Mouse (Mus musculus) kidney, embryonic 15.5 days (tissue): ENCODE measurements around the gene D11Wsu47e. TPM values are rescaled to one million over a fixed set of nuclear protein-coding genes. Genes with fewer than 3 reads are reported as not detected.

Source experiments
- ATAC-seq: fragments of 200-750 bp; cut with Nextera tagmentation; replicated peaks from 2 replicates; pipeline ENCODE4 v1.8.0; 2017; ENCODE audit warnings: moderate TSS enrichment; ENCODE audit not compliant: low FRiP score
- H3K27ac ChIP-seq: fragments of 300-500 bp; sonication (generic); 2 replicates; pipeline ENCODE4 v1.5.1; 2015; ENCODE audit warnings: mild to moderate bottlenecking, inconsistent platforms
- H3K27me3 ChIP-seq: fragments of 300-500 bp; sonication (generic); 2 replicates; pipeline ENCODE4 v1.6.1; 2015; ENCODE audit warnings: inconsistent platforms
- H3K36me3 ChIP-seq: fragments of 300-500 bp; sonication (generic); 2 replicates; pipeline ENCODE4 v1.6.1; 2015; ENCODE audit warnings: inconsistent platforms
- H3K4me1 ChIP-seq: fragments of 300-500 bp; sonication (generic); 2 replicates; pipeline ENCODE4 v1.6.1; 2015; ENCODE audit warnings: inconsistent platforms
- H3K4me2 ChIP-seq: fragments of 300-500 bp; sonication (generic); 2 replicates; pipeline ENCODE4 v1.6.1; 2015; ENCODE audit warnings: moderate library complexity, mild to moderate bottlenecking, inconsistent platforms
- H3K4me3 ChIP-seq: fragments of 300-500 bp; sonication (generic); replicated peaks from 2 replicates; pipeline ENCODE4 v1.5.1; 2015; ENCODE audit warnings: mild to moderate bottlenecking, inconsistent platforms
- H3K9ac ChIP-seq: fragments of 300-500 bp; sonication (generic); 2 replicates; pipeline ENCODE4 v1.6.1; 2015; ENCODE audit warnings: mild to moderate bottlenecking, inconsistent platforms
- H3K9me3 ChIP-seq: fragments of 300-500 bp; sonication (generic); replicated peaks from 2 replicates; pipeline ENCODE4 v1.6.1; 2016; ENCODE audit warnings: inconsistent platforms
- WGBS: fragments of 180-500 bp; shearing (Covaris S2); methylation state at CpG from one replicate; pipeline ENCODE4 v1.1.7; 2015; ENCODE audit warnings: mixed read lengths; 5-methylcytosine and 5-hydroxymethylcytosine counted together
- polyA plus RNA-seq: library from polyadenylated mRNA; unstranded; fragments of >200 nt; fragmentation: Nextera tagmentation; extraction: Ambion mirVana; gene quantifications from 2 replicates; pipeline ENCODE4 v1.2.1, GENCODE M21; 2015

The D11Wsu47e gene
- polyA plus RNA-seq, 1 experiment from 2014 or later: 21.3 TPM

DNA sequence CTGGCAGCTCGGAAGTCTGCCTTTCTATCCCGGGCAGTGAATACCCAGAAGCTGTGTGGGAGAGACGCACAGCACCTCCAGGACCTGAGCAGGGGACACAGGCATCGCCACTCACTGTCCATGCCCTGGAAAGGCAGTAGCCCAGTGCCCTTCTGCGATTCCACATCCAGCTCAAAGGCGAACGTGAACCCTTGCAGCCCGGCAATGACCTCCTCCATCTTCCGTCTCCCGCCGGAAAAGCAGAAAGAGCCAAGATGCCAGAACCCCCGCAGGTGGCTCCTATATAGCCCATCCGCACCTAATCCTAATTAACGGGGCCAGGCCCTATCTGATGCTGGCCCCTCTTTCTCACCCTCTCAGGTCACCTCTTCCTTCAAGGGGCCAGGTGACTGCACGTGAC is 25.1 kb downstream of the D11Wsu47e start:
- H3K4me2 ChIP-seq: 0 out of 2 replicates have a peak overlapping the region, but pooled peaks have one; percentile 5
- peaks cover 26% of the 10 kb centered on the region for H3K4me1 ChIP-seq
- no peak overlapping the region for H3K27ac ChIP-seq
- H3K4me3 ChIP-seq: no peak overlapping the region
- H3K9ac ChIP-seq: no peak overlapping the region
- WGBS: 20% methylated on average over 15 of the region's 15 CpGs
- 0 out of 2 replicates have a peak, but pooled peaks cover 4% of the 10 kb centered on the region for H3K27me3 ChIP-seq
- no peak for ATAC-seq
- H3K36me3 ChIP-seq: peaks cover 8% of the 10 kb centered on the region; the same call in 1 of the 2 replicates
- no peaks in the 10 kb centered on the region for H3K9me3 ChIP-seq

DNA sequence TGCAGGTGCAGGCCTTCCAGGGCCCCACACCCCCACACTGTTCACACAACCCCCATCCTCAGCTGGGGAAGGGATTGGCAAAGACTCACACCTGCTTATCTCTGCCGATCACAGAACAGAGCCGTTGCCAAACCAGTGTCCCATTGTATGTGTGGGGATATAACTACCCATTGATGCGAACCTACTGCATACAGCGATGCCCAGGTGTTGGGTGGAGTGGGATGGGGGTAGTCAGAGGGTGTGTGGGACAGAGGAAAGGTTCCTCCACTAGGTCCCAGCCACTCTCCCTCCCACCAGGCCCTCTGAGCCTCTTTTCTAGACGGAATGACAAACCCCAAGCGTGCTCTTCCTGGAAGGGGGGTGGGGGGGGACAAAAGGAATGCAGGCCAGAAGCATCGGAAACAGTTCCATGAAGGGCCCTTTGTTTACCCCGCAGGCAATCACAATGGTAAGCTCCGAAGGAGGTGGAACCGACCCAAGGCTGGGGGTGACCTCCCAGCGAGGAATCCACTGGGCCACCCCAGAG is 25.6 kb downstream of the D11Wsu47e start, which contains the start of gene Cpsf4l:
Gene Cpsf4l (minus strand): TSS at position 287 of the 526 bp plus-strand sequence.
- no peak for ATAC-seq
- Histone ChIP-seq H3K4me1 (peaks cover 24% of the 10 kb centered on the region), H3K9ac (peak within 1 kb of the TSS; percentile 25; the same call in 1 of the 2 replicates), H3K36me3 (peaks cover 8% of the 10 kb centered on the region; the same call in 1 of the 2 replicates), H3K9me3 (no peaks in the 10 kb centered on the region), H3K27me3 (0 out of 2 replicates have a peak, but pooled peaks cover 4% of the 10 kb centered on the region), H3K27ac (peak within 1 kb of the TSS; percentile 83), H3K4me2 (peak within 1 kb of the TSS; percentile 5; the same call in 1 of the 2 replicates), H3K4me3 (no peak within 1 kb of the TSS)
- 13% methylated on average over 11 of the region's 11 CpGs for WGBS

DNA sequence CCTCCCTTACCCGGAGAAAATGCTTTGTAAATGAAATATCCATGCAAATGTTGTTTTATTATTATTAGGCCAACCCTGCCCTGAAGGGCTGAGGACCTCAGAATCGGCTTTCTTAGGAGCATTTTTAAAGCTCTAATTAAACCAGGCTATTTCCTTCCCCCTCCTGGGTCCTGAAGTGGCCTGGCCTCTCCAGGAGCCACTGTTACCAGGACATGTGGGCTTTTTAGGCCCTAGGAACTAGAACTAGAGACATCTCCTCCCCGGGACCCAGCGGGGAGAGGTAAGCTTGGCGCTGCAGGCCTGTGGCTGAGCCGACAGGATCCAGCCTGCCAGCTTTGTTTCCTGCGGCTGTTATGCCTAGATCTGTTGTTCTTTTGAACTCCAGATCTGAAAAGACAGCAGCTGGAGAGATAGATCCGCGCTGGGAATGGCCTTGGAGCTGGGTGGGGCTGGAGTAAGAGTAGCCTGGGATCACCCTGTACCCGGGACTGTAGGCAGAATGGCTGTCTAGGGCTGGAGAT is 26.1 kb downstream of the D11Wsu47e start:
- 10% methylated on average over 10 of the region's 10 CpGs for WGBS
- H3K9me3 ChIP-seq: no peaks in the 10 kb centered on the region
- H3K27me3 ChIP-seq: 0 out of 2 replicates have a peak, but pooled peaks cover 4% of the 10 kb centered on the region
- peaks cover 8% of the 10 kb centered on the region; the same call in 1 of the 2 replicates for H3K36me3 ChIP-seq
- peak overlapping the region; percentile 25; the same call in 1 of the 2 replicates for H3K9ac ChIP-seq
- H3K4me3 ChIP-seq: no peak overlapping the region
- peak overlapping the region; percentile 83 for H3K27ac ChIP-seq
- peak overlapping the region; percentile 5; the same call in 1 of the 2 replicates for H3K4me2 ChIP-seq
- ATAC-seq: no peak
- peaks cover 26% of the 10 kb centered on the region for H3K4me1 ChIP-seq

DNA sequence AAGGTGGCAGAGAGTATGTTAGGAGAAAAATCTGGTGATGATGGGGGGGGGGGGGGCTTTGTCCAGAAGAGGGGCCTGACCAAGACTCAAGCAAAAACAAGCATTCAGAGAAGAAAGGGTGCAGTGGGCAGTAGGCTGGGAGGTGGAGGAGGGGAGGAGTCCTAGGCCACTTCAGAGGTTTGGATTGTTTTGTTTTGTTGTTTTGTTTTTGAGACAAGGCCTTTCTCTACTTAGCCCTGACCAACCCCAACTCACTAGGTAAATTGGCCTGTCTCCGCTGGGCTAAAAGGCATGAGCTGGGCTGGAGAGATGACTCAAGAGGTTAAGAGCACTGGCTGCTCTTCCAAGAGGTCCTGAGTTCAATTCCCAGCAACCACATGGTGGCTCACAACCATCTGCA is 26.8 kb downstream of the D11Wsu47e start:
- H3K4me2 ChIP-seq: no peak overlapping the region
- no peak for ATAC-seq
- no peak overlapping the region for H3K4me3 ChIP-seq
- no peak overlapping the region for H3K9ac ChIP-seq
- 0 out of 2 replicates have a peak, but pooled peaks cover 4% of the 10 kb centered on the region for H3K27me3 ChIP-seq
- H3K4me1 ChIP-seq: peaks cover 26% of the 10 kb centered on the region
- WGBS: 61% methylated on average over 1 of the region's 1 CpGs
- peaks cover 8% of the 10 kb centered on the region; the same call in 1 of the 2 replicates for H3K36me3 ChIP-seq
- H3K9me3 ChIP-seq: no peaks in the 10 kb centered on the region
- no peak overlapping the region for H3K27ac ChIP-seq

DNA sequence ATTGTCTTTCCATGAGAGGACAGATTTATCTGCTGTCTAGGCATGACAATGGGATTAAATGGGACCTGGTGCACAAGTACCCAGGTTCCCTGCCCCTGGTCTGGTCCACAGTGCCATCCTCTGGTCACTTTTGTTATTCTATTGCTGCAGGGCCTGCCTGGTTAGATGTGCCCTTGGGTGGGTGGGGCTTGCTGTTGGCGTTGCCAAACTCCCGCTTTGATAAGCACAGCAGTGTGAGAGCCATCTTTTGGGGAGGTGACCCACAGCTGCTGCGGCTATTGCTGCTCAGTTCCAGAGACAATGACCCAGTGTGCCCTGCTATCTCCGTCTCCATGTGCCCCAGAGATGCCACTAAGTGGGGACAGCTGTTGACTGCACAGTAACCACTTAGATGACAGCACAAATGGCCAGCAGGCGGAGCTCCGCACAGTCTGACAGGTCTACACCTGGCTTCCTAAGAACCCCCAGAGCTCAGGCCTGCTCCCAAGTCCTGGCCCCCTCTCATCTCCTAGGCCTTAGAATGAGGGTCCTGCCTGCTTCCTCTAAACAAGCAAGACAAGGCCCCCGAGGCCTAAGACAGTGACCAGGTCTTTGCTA is 31.0 kb downstream of the D11Wsu47e start:
- no peak overlapping the region for H3K27ac ChIP-seq
- 0 out of 2 replicates have a peak, but pooled peaks have one; percentile 10 for ATAC-seq
- H3K36me3 ChIP-seq: no peaks in the 10 kb centered on the region
- H3K4me3 ChIP-seq: no peak overlapping the region
- no peak overlapping the region for H3K9ac ChIP-seq
- no peaks in the 10 kb centered on the region for H3K9me3 ChIP-seq
- WGBS: 70% methylated on average over 7 of the region's 7 CpGs
- no peaks in the 10 kb centered on the region for H3K27me3 ChIP-seq
- H3K4me2 ChIP-seq: no peak overlapping the region
- H3K4me1 ChIP-seq: peaks cover 26% of the 10 kb centered on the region

DNA sequence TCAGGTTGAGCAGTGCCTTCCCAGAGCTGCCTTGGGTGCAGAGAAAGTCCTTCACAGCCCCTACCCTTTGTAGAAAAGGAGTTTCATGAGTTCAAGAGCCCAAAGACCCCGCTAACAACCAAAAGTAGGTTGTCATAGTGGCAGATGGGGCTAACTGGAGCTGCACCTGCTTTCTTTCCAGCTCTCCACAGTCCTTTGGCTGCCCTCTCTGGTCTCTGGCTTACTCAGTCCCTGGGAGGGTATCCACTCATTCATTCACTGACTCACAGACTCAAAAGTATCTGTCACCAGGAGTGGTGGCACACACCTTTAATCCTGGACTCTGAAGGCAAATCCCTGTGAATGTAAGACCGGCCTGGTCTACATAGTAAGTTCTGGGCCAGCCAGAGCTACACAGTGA is 31.9 kb downstream of the D11Wsu47e start:
- Histone ChIP-seq H3K9me3 (no peaks in the 10 kb centered on the region), H3K27me3 (no peaks in the 10 kb centered on the region), H3K9ac (no peak overlapping the region), H3K4me3 (no peak overlapping the region), H3K4me2 (no peak overlapping the region), H3K4me1 (peaks cover 19% of the 10 kb centered on the region), H3K36me3 (no peaks in the 10 kb centered on the region), H3K27ac (no peak overlapping the region)
- ATAC-seq: no peak
- WGBS: 95% methylated on average over 2 of the region's 2 CpGs

DNA sequence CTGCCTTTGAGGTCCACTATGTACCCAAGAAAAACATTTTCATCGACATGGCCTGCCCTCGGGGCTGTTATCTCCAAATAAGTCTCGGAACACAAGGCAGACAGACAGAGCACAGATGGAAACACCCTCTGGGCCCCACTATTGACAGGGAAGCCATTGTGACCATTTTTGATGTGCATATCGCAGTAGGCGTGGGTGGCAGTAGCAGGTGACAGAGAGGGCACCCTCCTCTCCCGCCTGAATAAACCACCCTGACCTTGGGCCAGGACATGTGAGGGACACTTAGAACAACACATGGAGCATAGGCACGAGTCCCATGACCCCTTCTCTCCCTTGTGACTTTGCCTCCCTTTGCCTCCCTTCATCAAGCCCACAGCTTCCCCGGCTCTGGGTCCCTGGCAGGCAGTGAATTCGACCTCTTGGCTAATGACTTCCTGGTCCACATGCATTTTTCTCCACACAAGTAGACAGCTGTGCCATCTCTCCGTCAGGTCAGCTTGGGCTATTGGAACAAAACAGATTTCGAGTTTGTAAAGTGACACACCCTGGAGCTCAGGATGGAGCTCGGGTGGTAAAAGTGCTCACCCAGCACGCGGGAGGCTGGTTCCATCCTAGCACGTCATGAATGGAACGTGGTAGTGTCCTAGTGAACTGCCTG is 33.7 kb downstream of the D11Wsu47e start:
- Histone ChIP-seq H3K4me2 (no peak overlapping the region), H3K27me3 (no peaks in the 10 kb centered on the region), H3K9me3 (no peaks in the 10 kb centered on the region), H3K4me1 (peaks cover 25% of the 10 kb centered on the region), H3K9ac (no peak overlapping the region), H3K27ac (no peak overlapping the region), H3K4me3 (no peak overlapping the region), H3K36me3 (no peaks in the 10 kb centered on the region)
- ATAC-seq: no peak
- 40% methylated on average over 16 of the region's 16 CpGs for WGBS

DNA sequence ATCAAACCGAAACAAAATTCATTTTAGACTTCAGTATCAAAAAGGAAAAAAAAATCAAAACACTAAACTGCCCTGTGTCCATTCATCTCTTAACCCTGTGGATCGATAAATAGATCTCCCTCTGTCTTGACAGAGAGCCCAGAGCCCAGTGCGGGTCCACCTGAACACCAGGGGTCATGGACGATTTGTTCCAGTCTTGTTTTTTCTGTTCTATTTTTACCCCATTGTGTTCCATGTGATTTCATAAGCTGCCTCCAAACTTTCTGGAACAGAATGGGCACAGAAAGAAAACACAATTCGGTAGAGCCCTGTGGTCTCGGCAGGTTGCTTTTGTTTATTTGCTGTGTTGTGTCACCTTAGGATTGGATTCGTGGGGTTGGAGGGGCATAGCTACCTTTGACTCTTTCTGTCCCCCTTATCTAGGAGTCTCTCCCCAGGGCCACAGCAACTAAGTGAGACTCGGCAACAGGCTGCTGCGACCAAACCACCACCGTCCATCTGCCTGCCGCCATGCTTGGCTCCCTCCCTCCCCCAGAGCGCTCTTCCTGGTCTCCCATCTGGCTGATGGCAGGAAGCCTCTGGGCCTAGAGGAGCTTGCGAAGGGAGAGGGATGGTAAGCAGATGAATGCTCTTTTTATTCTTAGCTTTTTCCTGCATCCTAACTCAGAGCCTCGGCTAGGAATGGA is 38.3 kb downstream of the D11Wsu47e start:
- H3K27ac ChIP-seq: peak overlapping the region; percentile 38; the same call in 1 of the 2 replicates
- H3K36me3 ChIP-seq: peaks cover 29% of the 10 kb centered on the region
- WGBS: 60% methylated on average over 14 of the region's 14 CpGs
- H3K4me1 ChIP-seq: peaks cover 37% of the 10 kb centered on the region
- H3K4me2 ChIP-seq: no peak overlapping the region
- no peak overlapping the region for H3K9ac ChIP-seq
- no peak for ATAC-seq
- H3K4me3 ChIP-seq: no peak overlapping the region
- H3K27me3 ChIP-seq: no peaks in the 10 kb centered on the region
- H3K9me3 ChIP-seq: no peaks in the 10 kb centered on the region

DNA sequence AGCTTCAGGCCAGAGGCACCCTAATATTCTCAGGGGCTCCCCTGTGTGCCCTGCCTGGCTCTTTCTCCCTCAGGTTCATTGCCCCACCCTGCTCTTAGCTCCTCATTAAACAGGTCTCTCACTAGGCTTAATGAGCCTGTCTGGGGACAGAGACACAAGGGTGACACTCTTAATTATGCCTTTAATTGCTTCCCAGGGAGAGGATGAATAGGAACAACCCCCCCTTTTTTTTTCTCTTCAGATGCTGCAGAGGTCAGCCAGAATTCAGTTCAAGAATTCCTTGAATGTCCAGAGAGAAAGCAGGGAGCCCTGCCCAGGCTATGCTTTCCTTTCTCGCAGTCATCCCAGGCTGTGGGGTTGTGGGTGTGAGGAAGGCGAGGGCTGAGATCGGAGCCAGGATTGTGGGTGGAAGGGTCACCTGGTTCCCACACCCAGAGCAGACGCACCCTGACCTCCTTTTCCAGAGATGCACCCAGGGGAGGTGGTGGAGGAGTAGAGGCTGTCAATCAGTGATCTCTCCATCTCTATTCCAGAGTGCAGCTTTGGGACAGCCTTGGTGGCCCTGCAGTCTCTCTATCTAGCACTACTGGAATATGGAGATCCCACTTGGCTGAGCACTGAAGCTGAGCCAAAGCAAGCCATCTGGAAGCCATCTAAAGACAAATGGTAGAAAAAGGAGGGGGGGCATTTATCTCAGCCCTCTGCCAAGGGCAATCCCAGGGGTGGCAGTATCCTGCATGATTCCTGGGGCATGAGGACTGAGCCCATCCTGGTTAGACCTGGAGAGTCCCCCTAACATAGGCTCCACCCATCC is 41.2 kb downstream of the D11Wsu47e start:
- peak; percentile 52 for ATAC-seq
- no peaks in the 10 kb centered on the region for H3K27me3 ChIP-seq
- H3K36me3 ChIP-seq: peaks cover 48% of the 10 kb centered on the region
- H3K27ac ChIP-seq: peak overlapping the region; percentile 61
- no peak overlapping the region for H3K4me2 ChIP-seq
- peaks cover 60% of the 10 kb centered on the region for H3K4me1 ChIP-seq
- H3K9me3 ChIP-seq: no peaks in the 10 kb centered on the region
- no peak overlapping the region for H3K4me3 ChIP-seq
- H3K9ac ChIP-seq: no peak overlapping the region
- whole genome bisulfite sequencing: 56% methylated on average over 4 of the region's 4 CpGs

DNA sequence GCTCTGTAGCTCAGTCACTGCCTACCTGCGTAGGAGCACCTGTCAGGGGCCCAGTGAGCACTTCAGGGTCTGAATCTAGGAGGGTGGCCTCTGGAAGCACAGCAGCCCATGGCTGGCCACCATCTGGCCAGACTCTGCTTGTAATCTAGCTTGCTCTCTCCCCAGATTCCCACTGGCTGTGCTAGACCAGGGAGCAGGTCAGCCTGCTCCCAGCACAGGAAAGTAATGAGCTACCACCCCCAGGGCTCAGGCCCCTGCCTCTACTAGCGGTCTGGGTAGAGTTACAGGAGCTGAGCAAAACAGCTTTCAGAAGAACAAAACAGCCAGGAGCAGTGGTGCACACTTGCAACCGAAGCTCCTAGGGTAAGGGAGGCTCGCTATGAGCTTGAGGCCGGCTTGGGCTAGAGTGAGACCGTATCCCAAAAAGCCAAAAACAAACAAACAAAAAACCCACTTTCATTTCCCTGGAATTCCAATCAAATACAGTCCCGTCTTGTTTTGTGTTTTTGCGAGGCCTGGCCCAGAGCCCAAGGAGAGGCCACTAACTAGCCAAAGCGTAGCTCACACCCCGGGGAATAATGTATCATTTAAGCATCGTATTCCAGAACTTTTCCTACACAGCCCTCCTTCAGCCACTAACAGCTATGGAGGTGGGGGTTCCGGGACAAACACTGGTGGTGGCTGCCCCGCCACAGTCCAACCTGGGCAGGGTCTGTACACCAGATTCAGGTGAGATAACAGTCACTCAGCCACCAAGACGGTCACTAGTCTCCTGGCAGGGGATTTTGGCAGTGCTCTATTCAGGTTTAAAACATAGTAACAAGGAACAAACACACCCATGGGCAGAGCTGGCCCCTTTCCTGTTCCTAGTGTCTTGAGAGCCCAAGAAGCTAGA is 43.0 kb downstream of the D11Wsu47e start:
- Histone ChIP-seq H3K4me3 (no peak overlapping the region), H3K9me3 (no peaks in the 10 kb centered on the region), H3K4me2 (no peak overlapping the region), H3K9ac (no peak overlapping the region), H3K27ac (peak overlapping the region; percentile 84), H3K36me3 (peaks cover 48% of the 10 kb centered on the region), H3K27me3 (no peaks in the 10 kb centered on the region), H3K4me1 (peaks cover 78% of the 10 kb centered on the region)
- 55% methylated on average over 14 of the region's 14 CpGs for WGBS
- no peak for ATAC-seq
